Comparison of ENCODE assay signal across 8 mouse cellular contexts in the genomic region with DNA sequence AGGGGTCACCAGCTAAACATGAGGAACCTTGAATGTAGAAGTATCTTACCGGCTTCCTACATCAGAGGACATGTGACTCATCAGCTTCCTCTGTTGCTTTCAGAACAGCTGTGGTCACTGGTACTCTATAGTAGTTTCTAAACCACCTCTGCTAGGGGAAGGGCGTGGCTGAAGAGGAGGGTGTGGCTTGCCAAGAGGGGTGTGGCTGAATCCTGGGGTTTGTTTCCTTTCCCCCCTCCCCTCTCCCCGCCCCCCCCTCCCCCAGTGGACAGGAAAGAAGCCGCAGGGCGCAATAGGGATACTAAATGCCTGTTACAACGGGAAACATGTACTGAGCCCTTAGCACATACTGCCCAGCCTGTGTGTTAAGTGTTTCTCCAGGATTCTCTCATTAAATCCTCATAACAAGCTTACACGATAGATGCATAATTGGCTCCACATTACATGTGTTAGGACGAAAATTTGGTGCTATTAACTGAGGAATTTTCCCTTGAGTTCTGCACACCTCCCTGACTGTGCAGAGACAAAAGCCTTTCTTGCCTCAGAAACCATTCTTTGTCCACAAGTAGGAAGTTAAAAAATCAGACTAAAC.
DNase-seq lines count a peak whose midpoint lies in the region; ATAC-seq lines count a peak whose summit lies in the region.

No protein-coding gene starts in this region.

- no peaks in the 10 kb centered on the region for H3K27me3 ChIP-seq in kidney, embryonic 14.5 days (ENCODE audit: control insufficient read depth, insufficient read depth, low read length)
- no peaks in the 10 kb centered on the region for H3K27me3 ChIP-seq in kidney, embryonic 15.5 days
- H3K27me3 ChIP-seq in splenic B cell, adult 2 months (ENCODE audit: control insufficient read depth, insufficient read depth, low read length, poor library complexity, severe bottlenecking): no peaks in the 10 kb centered on the region

- no peak overlapping the region for H3K27ac ChIP-seq in kidney, embryonic 14.5 days (ENCODE audit: low read depth, low read length)
- H3K27ac ChIP-seq in kidney, embryonic 15.5 days: no peak overlapping the region

- H3K9ac ChIP-seq in kidney, embryonic 14.5 days (ENCODE audit: low read depth, low read length): no peak overlapping the region
- H3K9ac ChIP-seq in kidney, embryonic 15.5 days: no peak overlapping the region

- 16% methylated on average over 7 of the region's 8 CpGs for WGBS in kidney, embryonic 14.5 days
- 9% methylated on average over 7 of the region's 8 CpGs for WGBS in kidney, embryonic 15.5 days

- H3K36me3 ChIP-seq in kidney, embryonic 14.5 days (ENCODE audit: control insufficient read depth, insufficient read depth, low read length): no peaks in the 10 kb centered on the region
- H3K36me3 ChIP-seq in kidney, embryonic 15.5 days: no peaks in the 10 kb centered on the region
- no peaks in the 10 kb centered on the region for H3K36me3 ChIP-seq in splenic B cell, adult 2 months (ENCODE audit: control insufficient read depth, insufficient read depth, low read length, poor library complexity, severe bottlenecking)

- ATAC-seq in kidney, embryonic 14.5 days (ENCODE audit: low FRiP score, low TSS enrichment): peak; percentile 79
- peak; percentile 72 for ATAC-seq in kidney, embryonic 15.5 days (replicated peaks; ENCODE audit: low FRiP score)

- no peak for DNase-seq in kidney, adult 8-10 months
- DNase-seq in forelimb bud, embryonic 11.5 days (ENCODE audit: low read depth, low spot score): peak; percentile 65
- peak; percentile 57 to 69 for DNase-seq in lung, postnatal 4 days
- peak; percentile 38 for DNase-seq in splenic B cell, adult 2 months (ENCODE audit: low read depth, low spot score)
- DNase-seq in cerebellum, adult 18-20 months: no peak
- no peak for DNase-seq in layer of hippocampus, postnatal 10 days (ENCODE audit: low spot score in 2 of 2)

- 0 out of 2 replicates have a peak overlapping the region, but pooled peaks have one; percentile 2 for H3K4me2 ChIP-seq in kidney, embryonic 14.5 days (replicated peaks; ENCODE audit: low read depth, low read length)
- H3K4me2 ChIP-seq in kidney, embryonic 15.5 days: peak overlapping the region; percentile 31

- H3K9me3 ChIP-seq in kidney, embryonic 14.5 days (ENCODE audit: control insufficient read depth, low read length): no peaks in the 10 kb centered on the region
- no peaks in the 10 kb centered on the region for H3K9me3 ChIP-seq in kidney, embryonic 15.5 days (replicated peaks)

- H3K4me1 ChIP-seq in kidney, embryonic 14.5 days (ENCODE audit: control insufficient read depth, insufficient read depth, low read length): no peaks in the 10 kb centered on the region
- H3K4me1 ChIP-seq in kidney, embryonic 15.5 days: peaks cover 13% of the 10 kb centered on the region; the same call in 1 of the 2 replicates

- no peak overlapping the region for H3K4me3 ChIP-seq in kidney, embryonic 14.5 days (ENCODE audit: low read length)
- no peak overlapping the region for H3K4me3 ChIP-seq in kidney, embryonic 15.5 days (replicated peaks)

Comparison
In these comparisons a context has a peak if more than half of its experiments do, and no peak if none do; other contexts are left out.
1. DNase-seq: peak in forelimb bud, embryonic 11.5 days (single experiment), lung, postnatal 4 days (2 of 2) and splenic B cell, adult 2 months (single experiment); none in kidney, adult 8-10 months (0 of 2), cerebellum, adult 18-20 months (0 of 2) and layer of hippocampus, postnatal 10 days (0 of 2).